Mouse (Mus musculus): Measurements from ENCODE around the gene Got1. TPM values are rescaled to one million over a fixed set of nuclear protein-coding genes. Genes with fewer than 3 reads are reported as not detected.

The Got1 gene
- total and polyA plus RNA-seq, 3 experiments, result 131 to 228 (median 176) TPM

GRCm38 (mm10) chr19:43517320-43517719 lies 7.1 kb downstream of the Got1 start:
- in situ Hi-C loops (cut with MboI; ENCODE audit: low pct_ligation_motif_present, low pct_unique_long_range_greater_than_20kb, low sequenced_read_pairs), result loop anchor here (25.0 kb wide), 1 partner anchor 245 kb away; the partner anchor contains the start of genes Cox15 and Cutc

GRCm38 (mm10) chr19:43516397-43517035 lies 7.9 kb downstream of the Got1 start:
- in situ Hi-C loops (cut with MboI; ENCODE audit: low pct_ligation_motif_present, low pct_unique_long_range_greater_than_20kb, low sequenced_read_pairs) (loop anchor here (25.0 kb wide), 1 partner anchor 246 kb away; the partner anchor contains the start of genes Cox15 and Cutc), dilution Hi-C loops (cut with MboI; ENCODE audit: extremely low pct_ligation_motif_present, extremely low pct_unique_long_range_greater_than_20kb, low sequenced_read_pairs) (no loop called here)
- Histone ChIP-seq H3K4me3 (replicated peaks in 1 of 3; ENCODE audit: low read depth in 2 of 3, low read length in 2 of 3, poor library complexity in 1 of 3) (no peak overlapping the region), H3K9ac (ENCODE audit: insufficient read depth, low read depth) (no peak overlapping the region), H3K4me2 (ENCODE audit: insufficient read depth, low read depth, poor library complexity, severe bottlenecking) (no peak overlapping the region), H3K4me1 (ENCODE audit: control insufficient read depth in 1 of 2, insufficient read depth in 2 of 2) (peaks cover 20 to 63% of the 10 kb centered on the region in 2 experiments), H3K79me2 (replicated peaks; ENCODE audit: control insufficient read depth, extremely low read depth, insufficient read depth, poor library complexity, severe bottlenecking) (peaks cover 96% of the 10 kb centered on the region), H3K27ac (ENCODE audit: insufficient read depth, low read depth) (no peak overlapping the region), H3K36me3 (replicated peaks in 1 of 2; ENCODE audit: control insufficient read depth in 1 of 2, insufficient read depth in 1 of 2, low read length in 1 of 2) (peaks cover 49 to 84% of the 10 kb centered on the region in 2 experiments), H3K9me3 (replicated peaks; ENCODE audit: low read length) (no peaks in the 10 kb centered on the region), H3K27me3 (replicated peaks) (no peaks in the 10 kb centered on the region)
- TF ChIP-seq CHD1 (IDR thresholded peaks at IDR 0.05; ENCODE audit: low read depth, low read length), result no peak
- no peak for TF ChIP-seq MXI1 (IDR thresholded peaks at IDR 0.05; ENCODE audit: low read depth, low read length)
- DNase-seq (ENCODE audit: extremely low read depth), result no peak

More at GRCm38 (mm10) chr19:43517320-43517719, 7.1 kb downstream of the Got1 start:
- peaks cover 41 to 80% of the 10 kb centered on the region in 2 experiments for H3K36me3 ChIP-seq (replicated peaks in 1 of 2; ENCODE audit: control insufficient read depth in 1 of 2, insufficient read depth in 1 of 2, low read length in 1 of 2)
- H3K79me2 ChIP-seq (replicated peaks; ENCODE audit: control insufficient read depth, extremely low read depth, insufficient read depth, poor library complexity, severe bottlenecking), result peaks cover 97% of the 10 kb centered on the region
- peaks cover 20 to 57% of the 10 kb centered on the region in 2 experiments for H3K4me1 ChIP-seq (ENCODE audit: control insufficient read depth in 1 of 2, insufficient read depth in 2 of 2)
- no peak for DNase-seq (ENCODE audit: extremely low read depth)
- dilution Hi-C loops (cut with MboI; ENCODE audit: extremely low pct_ligation_motif_present, extremely low pct_unique_long_range_greater_than_20kb, low sequenced_read_pairs), result no loop called here
- H3K4me3 ChIP-seq (replicated peaks in 1 of 3; ENCODE audit: low read depth in 2 of 3, low read length in 2 of 3, poor library complexity in 1 of 3), result no peak overlapping the region
- no peaks in the 10 kb centered on the region for H3K9me3 ChIP-seq (replicated peaks; ENCODE audit: low read length)
- peak overlapping the region; percentile 13; the same call in 1 of the 2 replicates for H3K4me2 ChIP-seq (ENCODE audit: insufficient read depth, low read depth, poor library complexity, severe bottlenecking)
- peak overlapping the region; percentile 68 for H3K27ac ChIP-seq (ENCODE audit: insufficient read depth, low read depth)
- H3K9ac ChIP-seq (ENCODE audit: insufficient read depth, low read depth), result no peak overlapping the region
- TF ChIP-seq POLR2AphosphoS2 (IDR thresholded peaks at IDR 0.05; ENCODE audit: low read depth, low read length), result no peak
- no peak for TF ChIP-seq MYC (IDR thresholded peaks at IDR 0.05; ENCODE audit: low read depth, low read length)
- TF ChIP-seq ZNF384 (IDR thresholded peaks at IDR 0.05; ENCODE audit: low read depth, low read length), result no peak
- no peak for TF ChIP-seq RAD21 (IDR thresholded peaks at IDR 0.05; ENCODE audit: low read depth, low read length)
- no peak for TF ChIP-seq UBTF (IDR thresholded peaks at IDR 0.05; ENCODE audit: low read depth, low read length)
- no peak for TF ChIP-seq E2F4 (IDR thresholded peaks at IDR 0.05; ENCODE audit: insufficient replicate concordance, low read depth, low read length)
- no peak for TF ChIP-seq ETS1 (conservative IDR thresholded peaks at IDR 0.05; ENCODE audit: low read depth, low read length)
- TF ChIP-seq RCOR1 (conservative IDR thresholded peaks at IDR 0.05; ENCODE audit: low read depth, low read length), result no peak
- no peak for TF ChIP-seq JUND (conservative IDR thresholded peaks at IDR 0.05; ENCODE audit: low read depth, low read length)
- no peak for TF ChIP-seq NRF1 (IDR thresholded peaks at IDR 0.05; ENCODE audit: low read depth, low read length)
- TF ChIP-seq USF2 (conservative IDR thresholded peaks at IDR 0.05; ENCODE audit: low read depth, low read length), result no peak
- no peak for TF ChIP-seq BHLHE40 (IDR thresholded peaks at IDR 0.05; ENCODE audit: low read depth, low read length)
- no peaks in the 10 kb centered on the region for H3K27me3 ChIP-seq (replicated peaks)
